Comparison of ENCODE assay signal across 15 mouse cellular contexts in genomic region chr16:90014596-90014995, GRCm38 (mm10).
DNase-seq lines count a peak whose midpoint lies in the region; ATAC-seq and TF ChIP-seq lines count a peak whose summit lies in the region.
"Had no signal": no experiment of that assay in that cellular context is flagged by ENCODE, and none has a peak within 500 bp of the region (broad histone marks: within the 10 kb centered on the region; RNA-seq: fewer than 3 reads in every experiment).

No protein-coding gene starts in this region.

- TF ChIP-seq EP300 in lung, postnatal 0 days (IDR thresholded peaks at IDR 0.05) = no peak

- no peaks in the 10 kb centered on the region for H3K36me3 ChIP-seq in lung, postnatal 0 days (ENCODE audit: insufficient read depth, low read length)
- H3K36me3 ChIP-seq: embryonic facial prominence, embryonic 13.5 days had no signal

- TF ChIP-seq CTCF in gastrocnemius, adult 2 months (IDR thresholded peaks at IDR 0.05) = no peak
- TF ChIP-seq CTCF in lung, postnatal 0 days (IDR thresholded peaks at IDR 0.05) = no peak

- peak; percentile 30 for DNase-seq in gastrocnemius, adult 2 months
- DNase-seq in gastrocnemius, postnatal 14 days = no peak
- DNase-seq in Muller cell, postnatal 12 days (ENCODE audit: inconsistent ontology term) = peak; percentile 17
- DNase-seq in heart, postnatal 10 days = peak; percentile 34 to 49
- peak; percentile 50 for DNase-seq in lung, postnatal 0 days (ENCODE audit: low spot score)
- no peak for DNase-seq in thymus, postnatal 36 days
- no peak for DNase-seq in left cerebral cortex, adult 9 months (ENCODE audit: low spot score in 2 of 2)
- DNase-seq in left cerebral cortex, adult 18-20 months (ENCODE audit: low spot score in 2 of 2) = no peak
- DNase-seq: B cell, adult 2 months; cerebellum, postnatal 14 days; layer of hippocampus, postnatal 36 days had no signal

- H3K4me3 ChIP-seq in gastrocnemius, adult 2 months = no peak overlapping the region
- H3K4me3 ChIP-seq in lung, postnatal 0 days (ENCODE audit: low read depth, low read length) = no peak overlapping the region
- H3K4me3 ChIP-seq: embryonic facial prominence, embryonic 13.5 days; megakaryocyte, embryonic 14.5 days had no signal

- no peaks in the 10 kb centered on the region for H3K9me3 ChIP-seq in lung, postnatal 0 days (ENCODE audit: low read length)
- H3K9me3 ChIP-seq: embryonic facial prominence, embryonic 13.5 days had no signal

- no peaks in the 10 kb centered on the region for H3K27me3 ChIP-seq in lung, postnatal 0 days (replicated peaks; ENCODE audit: insufficient read depth, low read length)
- H3K27me3 ChIP-seq: embryonic facial prominence, embryonic 13.5 days; megakaryocyte, embryonic 14.5 days had no signal

- no peak overlapping the region for H3K4me2 ChIP-seq in lung, postnatal 0 days (replicated peaks; ENCODE audit: low read depth, low read length)
- H3K4me2 ChIP-seq: embryonic facial prominence, embryonic 13.5 days had no signal

- H3K27ac ChIP-seq in gastrocnemius, adult 2 months = no peak overlapping the region
- H3K27ac ChIP-seq in lung, postnatal 0 days (ENCODE audit: low read length) = no peak overlapping the region
- H3K27ac ChIP-seq: embryonic facial prominence, embryonic 13.5 days had no signal

- no peak overlapping the region for H3K9ac ChIP-seq in lung, postnatal 0 days (replicated peaks; ENCODE audit: low read depth)
- H3K9ac ChIP-seq: embryonic facial prominence, embryonic 13.5 days had no signal

- H3K4me1 ChIP-seq in lung, postnatal 0 days (ENCODE audit: insufficient read depth, low read depth, low read length) = no peaks in the 10 kb centered on the region

- intact Hi-C loops in gastrocnemius, adult 2 months (cut with DNase I) = no loop called here
- intact Hi-C loops in gastrocnemius, postnatal 14 days (cut with DNase I; ENCODE audit: low total_unique reads) = no loop called here
- intact Hi-C loops in heart, postnatal 10 days (cut with DNase I) = loop anchor here (5.0 kb wide), 1 partner anchor 68 kb away; no protein-coding TSS in a partner anchor

- peak; percentile 51 for ATAC-seq in lung, postnatal 0 days
- ATAC-seq: forebrain, embryonic 16.5 days; inflammation-experienced regulatory T-cells, adult 6 months had no signal

- WGBS in lung, postnatal 0 days = 57% methylated on average over 9 of the region's 9 CpGs

Comparison
In these comparisons a context has a peak if more than half of its experiments do, and no peak if none do; other contexts are left out.
1. DNase-seq: peak in gastrocnemius, adult 2 months (single experiment), Muller cell, postnatal 12 days (single experiment), heart, postnatal 10 days (2 of 2) and lung, postnatal 0 days (single experiment); none in gastrocnemius, postnatal 14 days (single experiment), thymus, postnatal 36 days (0 of 2), left cerebral cortex, adult 9 months (0 of 2) and left cerebral cortex, adult 18-20 months (0 of 2).